Mouse (Mus musculus) skeletal muscle tissue, adult 2 months (tissue): ENCODE measurements around the gene Sh3gl2.

Experiments used
- DNase-seq: peaks from one replicate; pipeline ENCODE4 v3.0.0-alpha.2; 2012; ENCODE audit warnings: low read depth, low spot score

Sh3gl2 gene

GRCm38 (mm10) chr4:85205071-85205635 is at the start of gene Sh3gl2:
TSS of gene Sh3gl2 (plus strand) at chr4:85205126.
- no peak for DNase-seq

GRCm38 (mm10) chr4:85161156-85161555 is 43.8 kb upstream of the Sh3gl2 start:
- no peak for DNase-seq

DNA sequence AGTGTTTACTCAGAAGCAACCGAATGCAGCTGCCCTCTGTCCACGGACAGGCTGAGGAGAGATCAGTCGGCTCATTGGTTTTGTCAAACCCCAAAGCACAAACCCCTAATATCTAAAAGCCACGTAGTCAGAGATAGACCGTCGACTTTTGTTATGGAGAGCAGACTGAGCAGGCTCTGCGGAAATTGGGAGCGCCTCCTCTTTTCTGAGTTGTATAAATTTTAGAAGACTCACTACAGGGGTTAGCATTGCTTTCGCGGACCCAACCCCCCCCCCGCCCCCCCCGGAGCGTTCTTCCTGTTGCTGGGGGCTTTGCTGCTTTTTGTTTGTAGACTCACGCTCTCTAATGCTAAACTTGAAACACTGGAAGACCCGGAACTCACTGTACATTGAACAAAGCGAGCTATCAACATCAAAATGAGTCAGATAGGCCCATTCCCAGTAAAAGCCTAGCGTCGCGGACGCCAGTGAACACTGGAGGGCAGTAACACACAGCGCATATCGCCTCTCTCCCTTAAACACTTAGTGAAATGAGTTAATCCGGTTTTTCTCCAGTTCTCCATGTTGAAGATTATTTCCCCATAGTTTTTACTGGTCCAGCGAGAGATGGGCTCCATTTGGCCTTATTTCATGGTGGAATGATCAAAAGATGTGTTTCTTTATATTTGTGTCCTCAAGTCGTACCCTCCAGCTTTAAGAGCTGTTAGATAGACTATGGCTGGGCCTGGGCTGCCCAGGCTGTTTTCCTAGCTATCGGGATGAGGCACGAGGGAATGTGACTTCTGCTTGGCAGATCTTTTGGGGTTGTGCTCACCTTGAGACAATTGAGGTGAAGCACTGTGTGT is 42.2 kb upstream of the Sh3gl2 start:
- DNase-seq = no peak

DNA sequence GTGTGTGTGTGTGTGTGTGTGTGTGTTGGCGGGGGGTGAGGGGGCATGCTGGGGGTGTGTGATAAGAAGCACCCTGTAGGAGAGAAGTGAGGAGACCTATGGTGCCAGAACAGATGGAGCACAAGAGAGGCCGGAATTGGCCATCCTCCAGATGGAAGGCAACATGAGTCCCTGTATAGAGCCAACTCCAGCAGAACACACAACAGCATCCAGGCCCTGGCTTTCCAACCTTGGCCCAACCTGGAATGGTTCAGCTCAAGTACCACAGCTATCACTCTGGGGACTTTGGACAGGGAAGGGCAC is 41.7 kb upstream of the Sh3gl2 start:
- DNase-seq = no peak

DNA sequence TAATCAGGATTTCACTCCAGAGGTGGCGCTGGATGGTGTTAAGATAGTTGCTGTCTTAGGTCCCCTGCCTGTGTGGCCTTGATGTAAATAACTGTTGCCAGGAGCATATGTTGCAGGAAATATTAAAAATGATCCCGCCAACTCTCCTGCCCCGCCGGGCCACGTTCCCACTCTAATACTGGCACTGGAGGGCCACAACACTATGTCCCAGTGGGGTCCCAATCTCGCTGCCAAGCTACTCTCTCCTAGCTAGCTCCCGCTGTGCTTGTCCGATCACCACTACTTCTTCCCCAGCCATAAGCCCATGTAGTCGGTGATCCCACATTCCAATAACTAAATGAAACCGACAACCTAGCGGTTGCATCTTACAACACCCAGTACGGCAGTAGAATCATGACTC is 36.9 kb upstream of the Sh3gl2 start:
- DNase-seq = no peak

- no peak for DNase-seq
Measured at GRCm38 (mm10) chr4:85175466-85175865, 29.5 kb upstream of the Sh3gl2 start.

DNA sequence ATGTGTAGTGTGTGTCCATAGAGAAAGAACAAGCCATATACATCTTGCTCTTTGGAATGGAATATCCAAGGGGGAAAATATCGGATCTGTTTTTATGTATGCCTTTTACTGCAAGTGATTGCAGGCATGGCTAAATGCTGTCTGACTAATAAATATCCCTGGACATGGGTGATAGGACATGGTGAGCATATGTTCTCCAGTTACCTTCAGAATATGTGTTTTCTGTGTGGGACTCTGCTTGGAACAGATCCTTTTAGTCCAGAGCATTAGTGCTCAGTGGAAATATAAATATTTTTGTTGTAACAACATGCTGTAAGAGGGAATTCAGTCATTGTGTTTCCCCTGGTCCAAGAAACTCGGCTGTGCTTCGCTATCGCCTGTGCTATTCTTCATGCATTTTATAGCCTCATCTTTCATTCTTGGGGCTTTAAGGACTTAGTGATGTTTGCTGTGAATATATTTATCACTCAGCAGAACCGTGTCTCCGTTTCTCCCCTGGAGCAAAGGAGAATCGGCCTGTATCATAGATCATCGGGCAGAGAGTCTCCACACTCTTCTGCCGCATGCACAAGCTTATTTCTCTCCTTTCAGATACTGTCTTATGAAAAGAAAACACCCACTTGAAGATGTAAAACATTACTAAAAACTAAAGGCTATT is 26.4 kb upstream of the Sh3gl2 start:
- DNase-seq = no peak

DNA sequence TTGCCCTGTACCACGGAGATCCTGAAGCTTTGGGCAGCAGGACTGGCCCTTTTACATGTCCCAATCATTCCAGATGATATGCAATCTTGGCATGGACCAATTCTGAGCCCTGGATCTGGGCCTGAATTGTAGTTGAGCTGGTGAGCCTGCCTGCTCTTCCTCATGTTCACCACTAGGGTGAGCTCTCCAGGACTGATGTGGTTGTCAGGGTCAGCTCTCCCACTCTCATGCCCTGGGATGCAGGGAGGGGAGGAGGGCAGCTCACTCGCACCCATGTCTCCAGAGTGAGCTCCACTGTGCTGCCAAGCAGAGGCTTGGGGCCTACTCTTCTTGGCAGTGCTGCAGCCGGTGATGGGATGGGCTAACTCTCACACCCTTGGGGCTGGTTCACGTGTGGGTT is 18.9 kb upstream of the Sh3gl2 start:
- no peak for DNase-seq

DNA sequence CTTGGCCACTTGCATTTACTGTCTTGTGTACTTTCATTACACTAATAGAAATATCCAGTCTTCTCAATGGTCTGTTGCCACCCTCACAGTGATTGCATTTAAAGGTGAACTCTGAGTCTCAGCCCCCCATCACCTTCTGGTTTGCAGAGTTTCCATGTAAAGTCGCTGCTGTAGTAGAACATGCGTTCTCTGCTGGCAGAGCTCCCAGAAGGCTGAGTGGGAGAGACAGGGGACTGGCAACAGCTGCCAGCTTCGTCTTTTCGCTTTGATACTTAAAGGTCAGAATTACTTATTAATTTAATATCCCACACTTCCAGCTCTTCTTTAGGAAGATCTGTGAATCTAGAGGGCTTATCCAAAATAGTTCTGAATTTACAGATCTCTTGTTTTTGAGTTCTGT is 8.7 kb upstream of the Sh3gl2 start:
- no peak for DNase-seq

DNA sequence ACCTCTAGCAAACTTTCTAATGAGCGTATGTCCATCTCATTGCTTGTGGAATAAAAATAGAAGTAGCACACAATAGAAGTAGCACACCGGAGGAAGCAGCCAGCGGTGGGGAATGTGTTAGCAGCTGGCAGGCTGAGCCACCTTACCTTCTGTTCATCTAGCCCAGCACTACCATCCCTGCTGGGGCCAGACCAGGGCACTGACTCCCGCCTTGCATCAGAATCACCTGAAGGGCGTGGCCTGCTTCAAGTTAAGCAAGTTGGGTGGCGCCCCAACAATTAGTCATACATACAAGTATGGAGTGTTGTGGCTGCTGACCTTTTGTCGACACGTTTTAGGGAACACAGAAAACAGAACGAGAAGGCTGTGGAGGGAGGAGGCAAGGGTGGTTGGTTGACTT is 6.5 kb upstream of the Sh3gl2 start:
- DNase-seq = no peak

DNA sequence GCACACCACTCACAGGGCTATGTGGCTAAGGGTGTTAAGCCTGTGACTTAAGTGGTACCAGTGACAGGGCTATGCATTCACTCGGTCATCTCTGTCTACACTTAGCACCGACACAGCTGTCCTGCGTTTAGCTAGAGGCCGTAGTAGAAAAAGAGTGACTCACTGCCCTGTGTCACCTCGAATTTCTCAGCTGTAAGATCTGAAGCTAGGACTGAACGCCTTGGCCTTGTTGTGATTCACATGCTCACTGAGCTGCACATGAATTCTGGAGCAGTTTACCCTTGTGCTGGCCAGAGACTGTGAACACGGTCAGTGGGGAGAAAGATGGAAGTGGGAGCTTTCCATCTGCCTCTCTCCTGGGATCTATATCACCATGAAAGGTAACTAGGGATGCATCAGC is 2.3 kb upstream of the Sh3gl2 start:
- no peak for DNase-seq

DNA sequence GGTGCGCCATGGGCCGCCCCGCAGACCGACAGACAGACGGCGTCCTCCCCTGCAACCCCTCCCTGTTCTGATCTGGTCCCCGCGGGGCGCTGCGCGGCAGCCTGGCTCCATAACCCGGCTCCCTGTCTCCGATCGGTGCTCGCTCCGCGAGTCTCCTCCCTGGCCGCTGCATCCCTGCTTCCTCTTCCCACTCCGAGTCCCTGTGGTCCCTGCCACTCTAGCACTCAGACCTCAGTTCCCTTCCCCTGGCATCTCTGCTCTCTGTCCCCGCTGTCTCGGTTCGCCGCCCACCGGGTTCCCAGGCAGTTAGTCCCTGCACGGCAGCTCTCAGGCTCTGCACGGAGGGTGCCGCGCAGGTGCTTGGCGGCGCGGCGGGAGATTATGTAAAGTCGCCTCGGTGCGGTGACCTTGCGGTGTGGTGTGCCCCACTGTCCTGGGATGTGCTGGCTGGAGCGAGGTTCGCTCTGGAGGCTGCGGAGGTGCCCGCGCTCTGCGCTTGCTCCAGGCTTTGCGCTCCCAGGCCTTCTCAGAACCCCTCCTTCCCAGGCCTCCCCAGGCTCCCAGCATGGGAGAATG is 798 bp downstream of the Sh3gl2 start:
- DNase-seq = no peak

DNA sequence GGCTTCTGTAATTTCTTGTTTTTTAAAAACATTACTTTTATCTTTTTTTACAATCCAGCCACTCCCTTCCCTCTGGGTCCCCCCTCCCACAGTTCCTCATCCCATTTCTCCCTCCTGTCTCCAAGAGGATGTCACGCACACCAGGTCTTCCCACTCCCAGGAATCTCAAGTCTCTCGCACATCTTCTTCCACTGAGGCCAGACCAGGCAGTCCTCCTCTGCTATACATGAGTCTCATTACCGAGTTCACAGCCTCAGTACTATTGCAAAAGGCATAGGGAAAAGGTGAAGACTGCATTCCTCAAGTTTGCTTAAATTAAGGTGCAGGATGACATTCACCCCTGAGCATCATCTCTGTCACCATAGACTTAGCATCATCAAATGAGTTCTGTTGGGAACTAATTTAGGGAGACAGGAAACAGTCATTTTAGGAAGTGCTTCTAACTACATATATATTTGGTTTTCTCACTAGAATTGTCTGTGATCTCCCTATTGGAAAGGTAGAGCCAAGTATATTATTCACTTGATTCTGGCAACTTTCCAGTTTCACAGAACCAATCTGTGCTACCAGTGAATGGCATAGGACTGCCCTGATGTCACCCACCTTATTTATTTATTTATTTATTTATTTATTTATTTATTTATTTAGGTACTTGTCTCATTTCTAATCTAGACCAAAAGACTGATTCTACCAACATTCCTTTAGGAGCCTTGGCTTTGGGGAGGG is 1.9 kb downstream of the Sh3gl2 start:
- no peak for DNase-seq

DNA sequence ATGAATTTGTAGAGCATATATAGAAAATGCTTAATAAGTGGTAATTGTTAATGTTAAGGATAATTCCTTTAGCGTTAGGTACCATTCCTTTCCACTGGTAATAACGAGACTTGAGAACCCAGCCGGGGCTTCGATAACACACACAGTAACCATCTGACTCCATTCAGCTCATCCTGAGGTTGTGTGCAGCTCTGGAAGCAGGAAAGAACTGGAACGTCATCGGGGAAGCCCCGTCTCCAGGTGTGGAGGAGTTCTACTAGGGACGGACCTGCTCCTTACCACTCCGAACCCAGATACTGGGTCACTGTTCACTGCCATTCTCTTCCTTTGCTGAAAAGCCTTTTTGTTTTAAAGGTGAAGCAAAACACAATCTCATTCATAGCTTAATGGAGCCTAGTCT is 2.6 kb downstream of the Sh3gl2 start:
- DNase-seq = no peak

GRCm38 (mm10) chr4:85208531-85208930 is 3.6 kb downstream of the Sh3gl2 start:
- DNase-seq = no peak

GRCm38 (mm10) chr4:85210953-85211352 is 6.0 kb downstream of the Sh3gl2 start:
- DNase-seq = no peak

- DNase-seq = no peak
Measured at GRCm38 (mm10) chr4:85217003-85217402, 12.1 kb downstream of the Sh3gl2 start.

DNA sequence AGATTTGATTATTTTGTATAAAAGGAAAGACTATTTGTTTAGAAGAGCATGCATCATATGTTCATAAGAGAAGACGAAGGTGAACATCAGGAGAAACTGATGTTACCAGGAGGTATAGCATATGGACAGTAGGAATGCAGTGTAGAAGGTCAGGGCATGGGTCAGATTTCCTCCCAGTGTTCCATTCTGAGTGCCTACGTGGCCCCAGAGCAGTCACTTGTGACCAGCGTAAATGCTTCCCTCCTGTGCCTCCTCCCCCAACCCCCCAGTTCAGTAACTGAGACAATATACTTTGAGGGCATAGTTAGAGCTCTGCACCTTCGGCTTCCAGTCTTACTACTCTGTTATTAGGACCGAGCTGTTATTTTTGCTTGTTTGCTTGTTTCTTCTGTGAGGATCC is 17.8 kb downstream of the Sh3gl2 start:
- DNase-seq = no peak

DNA sequence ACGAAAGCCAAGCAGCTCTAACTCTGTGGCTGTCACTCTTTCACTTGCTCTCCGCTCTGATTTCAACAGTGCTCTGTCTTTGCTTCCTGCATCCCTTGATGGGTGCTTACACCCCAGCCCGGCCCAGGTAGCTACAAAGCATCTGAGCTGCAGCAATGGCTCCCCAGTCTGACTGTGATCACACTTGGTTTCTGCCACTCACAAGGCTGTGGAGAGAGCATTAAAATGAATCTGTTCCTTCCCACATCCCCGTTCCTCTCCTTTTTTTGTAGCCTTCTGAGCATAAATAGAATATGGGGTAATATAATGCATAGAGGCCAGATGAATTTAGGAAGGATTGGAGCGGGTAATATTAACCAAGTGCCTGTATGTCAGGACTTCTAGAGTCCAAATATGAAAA is 21.8 kb downstream of the Sh3gl2 start:
- no peak for DNase-seq

DNA sequence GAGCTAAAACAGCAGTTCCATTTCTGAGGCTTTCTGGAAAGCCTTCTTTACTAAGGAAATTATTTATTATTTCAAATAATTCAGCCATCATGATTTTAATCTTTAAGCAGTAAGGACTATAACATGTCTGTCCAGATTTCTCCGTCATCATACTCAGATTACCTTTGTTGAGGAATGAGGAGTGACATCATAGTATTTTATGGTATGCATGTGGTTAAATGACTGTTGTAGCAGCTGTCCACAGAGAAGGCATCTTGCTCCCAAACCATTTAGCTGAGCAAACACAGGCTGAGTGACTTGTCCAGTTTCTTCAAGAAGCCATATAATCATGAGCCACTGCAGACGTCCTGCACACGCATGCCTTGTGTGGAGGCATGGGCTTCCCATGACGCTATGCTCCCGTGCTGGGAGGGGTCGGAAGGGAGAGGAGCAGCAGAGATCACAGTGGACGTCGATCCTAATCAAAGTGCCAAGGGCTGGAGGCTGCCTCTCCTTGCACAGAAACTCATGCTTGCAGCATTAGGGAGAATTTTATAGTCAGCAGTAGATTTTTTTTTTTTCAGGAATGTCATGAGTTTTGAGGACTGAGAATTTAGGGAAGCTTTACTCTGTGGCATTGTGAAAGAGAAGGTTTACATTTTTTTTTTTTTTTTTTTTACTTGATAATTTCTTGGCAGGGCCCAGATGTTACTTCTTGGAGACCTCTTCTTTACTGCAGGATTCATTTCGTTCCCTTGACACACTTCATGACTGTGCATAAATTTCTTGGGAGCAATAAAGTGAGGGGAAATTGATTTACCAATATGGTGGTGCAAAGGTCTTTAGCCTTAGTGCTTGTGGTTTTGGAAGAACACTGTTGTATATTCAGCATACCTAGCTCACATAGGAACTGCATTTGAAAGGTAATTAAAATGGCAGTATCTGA is 23.0 kb downstream of the Sh3gl2 start:
- no peak for DNase-seq

GRCm38 (mm10) chr4:85228589-85228948 is 23.6 kb downstream of the Sh3gl2 start:
- no peak for DNase-seq
